Comparison of ENCODE assay signal across 1 mouse cellular context in genomic region chr7:120859854-120860253, GRCm38 (mm10).
TF ChIP-seq lines count a peak whose summit lies in the region.

No protein-coding gene starts in this region.

TF ChIP-seq in MEL, 35 proteins besides CTCF, POLR2A, EP300 and RAD21:
- TF ChIP-seq CHD2 (IDR thresholded peaks at IDR 0.05; ENCODE audit: low read length) (no peak), TAL1 (IDR thresholded peaks at IDR 0.05; ENCODE audit: low read length) (no peak), JUND (IDR thresholded peaks at IDR 0.05; ENCODE audit: low read depth, low read length) (no peak), ETS1 (IDR thresholded peaks at IDR 0.05; ENCODE audit: low read depth, low read length) (no peak), USF2 (IDR thresholded peaks at IDR 0.05; ENCODE audit: borderline replicate concordance in 1 of 2, insufficient read depth in 1 of 2, low read depth in 1 of 2, low read length in 2 of 2) (no peak), MEF2A (IDR thresholded peaks at IDR 0.05; ENCODE audit: extremely low read depth, insufficient replicate concordance, low read depth, low read length, poor library complexity, severe bottlenecking) (no peak), MAX (IDR thresholded peaks at IDR 0.05; ENCODE audit: low read length) (no peak), TCF12 (IDR thresholded peaks at IDR 0.05; ENCODE audit: low read depth, low read length) (no peak), CHD1 (IDR thresholded peaks at IDR 0.05; ENCODE audit: low read depth, low read length) (no peak)
TF ChIP-seq in MEL: peak in this region for 0.
